Mouse (Mus musculus) midbrain, embryonic 14.5 days (tissue): ENCODE measurements at regions not wholly inside any gene's neighbourhood (a gene's known extent, or its start where the extent isn't known, plus 50 kb on each side); places are given as distances from the start of the nearest gene placed in this dataset.

ENCODE experiments used
- ATAC-seq: fragments of 200-750 bp; cut with Nextera tagmentation; 2 replicates; pipeline ENCODE4 v1.8.0; 2017; ENCODE audit warnings: moderate number of reproducible peaks, moderate library complexity; ENCODE audit not compliant: low FRiP score, low TSS enrichment
- DNase-seq: peaks from one replicate; pipeline ENCODE4 v3.0.0-alpha.2; 2015
- H3K27ac ChIP-seq: fragments of 300-500 bp; sonication (generic); replicated peaks from 2 replicates; pipeline ENCODE4 v1.5.1; 2014; ENCODE audit warnings: mild to moderate bottlenecking, low read depth, low read length, moderate library complexity
- H3K27me3 ChIP-seq: fragments of 300-500 bp; sonication (generic); 2 replicates; pipeline ENCODE4 v1.6.1; 2014; ENCODE audit warnings: low read length, control low read depth, mixed read lengths; ENCODE audit not compliant: control insufficient read depth, insufficient read depth
- H3K36me3 ChIP-seq: fragments of 300-500 bp; sonication (generic); 2 replicates; pipeline ENCODE4 v1.6.1; 2014; ENCODE audit warnings: low read length, control low read depth; ENCODE audit not compliant: control insufficient read depth, insufficient read depth
- H3K4me1 ChIP-seq: fragments of 300-500 bp; sonication (generic); 2 replicates; pipeline ENCODE4 v1.6.1; 2014; ENCODE audit warnings: mild to moderate bottlenecking, antibody characterized with exemption, low read length, control low read depth; ENCODE audit not compliant: control insufficient read depth, insufficient read depth
- H3K4me2 ChIP-seq: fragments of 300-500 bp; sonication (generic); 2 replicates; pipeline ENCODE4 v1.6.1; 2014; ENCODE audit warnings: mild to moderate bottlenecking, low read length, moderate library complexity
- H3K4me3 ChIP-seq: fragments of 300-500 bp; sonication (generic); replicated peaks from 2 replicates; pipeline ENCODE4 v1.5.1; 2014; ENCODE audit warnings: low read depth, low read length
- H3K9ac ChIP-seq: fragments of 300-500 bp; sonication (generic); replicated peaks from 2 replicates; pipeline ENCODE4 v1.6.1; 2014; ENCODE audit warnings: mild to moderate bottlenecking, low read length, moderate library complexity
- H3K9me3 ChIP-seq: fragments of 300-500 bp; sonication (generic); 2 replicates; pipeline ENCODE4 v1.6.1; 2016; ENCODE audit warnings: low read length, control low read depth, mixed read lengths; ENCODE audit not compliant: control insufficient read depth
- WGBS: fragments of 180-500 bp; shearing (Covaris S2); extraction: QIAGEN DNeasy Blood & Tissue Kit; methylation state at CpG from one replicate; pipeline ENCODE4 v1.1.7; 2014; 5-methylcytosine and 5-hydroxymethylcytosine counted together

GRCm38 (mm10) chr7:39596403-39596802 is 78.8 kb downstream of the Zfp619 start:
- H3K27me3 ChIP-seq, result no peaks in the 10 kb centered on the region
- no peaks in the 10 kb centered on the region for H3K36me3 ChIP-seq
- H3K4me2 ChIP-seq, result no peak overlapping the region
- H3K9ac ChIP-seq, result no peak overlapping the region
- no peak overlapping the region for H3K27ac ChIP-seq
- no peak overlapping the region for H3K4me3 ChIP-seq
- ATAC-seq (no peak), DNase-seq (peak; percentile 35)
- H3K9me3 ChIP-seq, result no peaks in the 10 kb centered on the region
- no peaks in the 10 kb centered on the region for H3K4me1 ChIP-seq

GRCm38 (mm10) chr7:39613767-39614166 is 96.2 kb downstream of the Zfp619 start:
- Histone ChIP-seq H3K4me3 (no peak overlapping the region), H3K36me3 (no peaks in the 10 kb centered on the region), H3K27ac (no peak overlapping the region), H3K4me1 (no peaks in the 10 kb centered on the region), H3K27me3 (no peaks in the 10 kb centered on the region), H3K9me3 (no peaks in the 10 kb centered on the region), H3K9ac (no peak overlapping the region), H3K4me2 (no peak overlapping the region)
- 86% methylated on average over 4 of the region's 4 CpGs for WGBS
- DNase-seq (no peak), ATAC-seq (no peak)

GRCm38 (mm10) chr7:39615092-39615491 is 97.5 kb downstream of the Zfp619 start:
- Histone ChIP-seq H3K9me3 (no peaks in the 10 kb centered on the region), H3K27ac (no peak overlapping the region), H3K27me3 (no peaks in the 10 kb centered on the region), H3K9ac (no peak overlapping the region), H3K4me3 (no peak overlapping the region), H3K4me1 (no peaks in the 10 kb centered on the region), H3K36me3 (no peaks in the 10 kb centered on the region), H3K4me2 (no peak overlapping the region)
- ATAC-seq, result no peak
- DNase-seq, result no peak
- 89% methylated on average over 2 of the region's 2 CpGs for WGBS

GRCm38 (mm10) chr7:39621796-39622195 is 104.2 kb downstream of the Zfp619 start:
- H3K4me3 ChIP-seq, result no peak overlapping the region
- H3K27ac ChIP-seq, result no peak overlapping the region
- H3K9ac ChIP-seq, result no peak overlapping the region
- ATAC-seq (no peak), DNase-seq (no peak)
- H3K9me3 ChIP-seq, result no peaks in the 10 kb centered on the region
- H3K36me3 ChIP-seq, result no peaks in the 10 kb centered on the region
- H3K4me1 ChIP-seq, result no peaks in the 10 kb centered on the region
- H3K4me2 ChIP-seq, result no peak overlapping the region
- no peaks in the 10 kb centered on the region for H3K27me3 ChIP-seq
- WGBS, result 87% methylated on average over 2 of the region's 2 CpGs

- no peak overlapping the region; the same call in 1 of the 2 replicates for H3K27ac ChIP-seq
Measured at GRCm38 (mm10) chr7:39632836-39633235, 115.3 kb downstream of the Zfp619 start.

GRCm38 (mm10) chr7:39642333-39642732 is 124.8 kb downstream of the Zfp619 start:
- H3K4me3 ChIP-seq, result no peak overlapping the region
- WGBS, result 90% methylated on average over 4 of the region's 4 CpGs
- no peak overlapping the region for H3K4me2 ChIP-seq
- ATAC-seq, result no peak
- H3K27me3 ChIP-seq, result no peaks in the 10 kb centered on the region
- H3K4me1 ChIP-seq, result no peaks in the 10 kb centered on the region
- no peak for DNase-seq
- no peaks in the 10 kb centered on the region for H3K36me3 ChIP-seq
- H3K27ac ChIP-seq, result no peak overlapping the region
- no peak overlapping the region for H3K9ac ChIP-seq
- no peaks in the 10 kb centered on the region for H3K9me3 ChIP-seq

More at GRCm38 (mm10) chr7:39632836-39633235, 115.3 kb downstream of the Zfp619 start:
- Histone ChIP-seq H3K36me3 (no peaks in the 10 kb centered on the region), H3K4me1 (no peaks in the 10 kb centered on the region), H3K27me3 (no peaks in the 10 kb centered on the region), H3K4me3 (no peak overlapping the region), H3K9me3 (no peaks in the 10 kb centered on the region), H3K4me2 (no peak overlapping the region), H3K9ac (no peak overlapping the region)
- 2% methylated on average over 3 of the region's 3 CpGs for WGBS
- ATAC-seq (peak; percentile 57; the same call in 1 of the 2 replicates), DNase-seq (peak; percentile 74)

- no peak overlapping the region for H3K27ac ChIP-seq
- H3K4me3 ChIP-seq, result no peak overlapping the region
- no peak overlapping the region for H3K4me2 ChIP-seq
- H3K4me1 ChIP-seq, result no peaks in the 10 kb centered on the region
- H3K9ac ChIP-seq, result no peak overlapping the region
- ATAC-seq, result no peak
- H3K27me3 ChIP-seq, result no peaks in the 10 kb centered on the region
- no peak for DNase-seq
- WGBS, result 38% methylated on average over 1 of the region's 1 CpGs
- H3K9me3 ChIP-seq, result no peaks in the 10 kb centered on the region
- H3K36me3 ChIP-seq, result no peaks in the 10 kb centered on the region
Measured at GRCm38 (mm10) chr7:39643323-39643722, 125.8 kb downstream of the Zfp619 start.

GRCm38 (mm10) chr7:39650483-39651102 is 133.0 kb downstream of the Zfp619 start:
- DNase-seq (no peak), ATAC-seq (no peak)
- no peak overlapping the region for H3K9ac ChIP-seq
- no peak overlapping the region for H3K27ac ChIP-seq
- H3K9me3 ChIP-seq, result no peaks in the 10 kb centered on the region
- WGBS, result 82% methylated on average over 6 of the region's 6 CpGs
- no peaks in the 10 kb centered on the region for H3K4me1 ChIP-seq
- H3K36me3 ChIP-seq, result no peaks in the 10 kb centered on the region
- H3K4me2 ChIP-seq, result no peak overlapping the region
- H3K4me3 ChIP-seq, result no peak overlapping the region
- H3K27me3 ChIP-seq, result no peaks in the 10 kb centered on the region

GRCm38 (mm10) chr7:39654563-39655286 is 137.2 kb downstream of the Zfp619 start:
- no peak overlapping the region for H3K4me3 ChIP-seq

More at GRCm38 (mm10) chr7:39654563-39655286, 137.2 kb downstream of the Zfp619 start:
- H3K4me1 ChIP-seq, result peaks cover 9% of the 10 kb centered on the region; the same call in 1 of the 2 replicates
- H3K27ac ChIP-seq, result no peak overlapping the region
- H3K9me3 ChIP-seq, result no peaks in the 10 kb centered on the region
- H3K27me3 ChIP-seq, result no peaks in the 10 kb centered on the region
- no peaks in the 10 kb centered on the region for H3K36me3 ChIP-seq
- peak overlapping the region; percentile 35 for H3K4me2 ChIP-seq
- H3K9ac ChIP-seq, result no peak overlapping the region
- ATAC-seq, result peak; percentile 64
- peak; percentile 48 for DNase-seq
- 16% methylated on average over 4 of the region's 4 CpGs for WGBS
